Mouse (Mus musculus): ENCODE results near the gene Bicdl1.

- TF ChIP-seq EP300 (IDR thresholded peaks at IDR 0.05; ENCODE audit: low read depth) (no peak), CTCF (IDR thresholded peaks at IDR 0.05; ENCODE audit: low read depth) (no peak)
Measured at GRCm38 (mm10) chr5:115628083-115628482, 103.3 kb downstream of the Bicdl1 start.

All from liver, embryonic 14.5 days (tissue).